Mouse (Mus musculus): ENCODE data around the gene Gpc6. TPM values are rescaled to one million over a fixed set of nuclear protein-coding genes. Genes with fewer than 3 reads are reported as not detected.
A peak's percentile ranks its signal among the peaks of the same experiment; 100 is the strongest.

The Gpc6 gene
- total and polyA plus RNA-seq, 3 experiments, result not detected

- Histone ChIP-seq H3K79me2 (ENCODE audit: control insufficient read depth, insufficient read depth, low read length, poor library complexity) (no peaks in the 10 kb centered on the region), H3K36me3 (ENCODE audit: control insufficient read depth in 1 of 2, insufficient read depth in 2 of 2, low read length in 2 of 2) (no peaks in the 10 kb centered on the region; a peak in 1 of 4 replicates), H3K27ac (ENCODE audit: control insufficient read depth, low read depth, low read length) (peak overlapping the region; percentile 46; the same call in 1 of the 2 replicates), H3K4me3 (ENCODE audit: control insufficient read depth in 1 of 2, insufficient read depth in 1 of 2, low read depth in 2 of 2, low read length in 2 of 2) (peak overlapping the region; percentile 19 to 36; a peak in 3 of 4 replicates), H3K27me3 (ENCODE audit: control insufficient read depth in 1 of 2, insufficient read depth in 2 of 2, low read length in 2 of 2) (no peaks in the 10 kb centered on the region), H3K9ac (ENCODE audit: control insufficient read depth, low read depth, low read length, poor library complexity, severe bottlenecking) (peak overlapping the region; percentile 44; the same call in 1 of the 2 replicates), H3K9me3 (replicated peaks; ENCODE audit: insufficient read depth, low read length) (no peaks in the 10 kb centered on the region), H3K4me1 (ENCODE audit: control insufficient read depth in 1 of 2, insufficient read depth in 2 of 2, low read length in 2 of 2) (no peaks in the 10 kb centered on the region)
- TF ChIP-seq BHLHE40 (IDR thresholded peaks at IDR 0.05; ENCODE audit: borderline replicate concordance, low read depth, low read length) (no peak), ELF1 (IDR thresholded peaks at IDR 0.05; ENCODE audit: low read depth, low read length) (peak; percentile 73), ZKSCAN1 (IDR thresholded peaks at IDR 0.05; ENCODE audit: low read depth, low read length) (no peak), NRF1 (IDR thresholded peaks at IDR 0.05; ENCODE audit: insufficient read depth, low read depth, low read length, poor library complexity, severe bottlenecking) (peak; percentile 58), POLR2AphosphoS5 (IDR thresholded peaks at IDR 0.05; ENCODE audit: borderline replicate concordance, low read depth, low read length) (no peak)
- peak; percentile 59 for DNase-seq (ENCODE audit: low read depth, low spot score)
Measured at GRCm38 (mm10) chr14:117625100-117625710, 700.1 kb downstream of the Gpc6 start.

DNA sequence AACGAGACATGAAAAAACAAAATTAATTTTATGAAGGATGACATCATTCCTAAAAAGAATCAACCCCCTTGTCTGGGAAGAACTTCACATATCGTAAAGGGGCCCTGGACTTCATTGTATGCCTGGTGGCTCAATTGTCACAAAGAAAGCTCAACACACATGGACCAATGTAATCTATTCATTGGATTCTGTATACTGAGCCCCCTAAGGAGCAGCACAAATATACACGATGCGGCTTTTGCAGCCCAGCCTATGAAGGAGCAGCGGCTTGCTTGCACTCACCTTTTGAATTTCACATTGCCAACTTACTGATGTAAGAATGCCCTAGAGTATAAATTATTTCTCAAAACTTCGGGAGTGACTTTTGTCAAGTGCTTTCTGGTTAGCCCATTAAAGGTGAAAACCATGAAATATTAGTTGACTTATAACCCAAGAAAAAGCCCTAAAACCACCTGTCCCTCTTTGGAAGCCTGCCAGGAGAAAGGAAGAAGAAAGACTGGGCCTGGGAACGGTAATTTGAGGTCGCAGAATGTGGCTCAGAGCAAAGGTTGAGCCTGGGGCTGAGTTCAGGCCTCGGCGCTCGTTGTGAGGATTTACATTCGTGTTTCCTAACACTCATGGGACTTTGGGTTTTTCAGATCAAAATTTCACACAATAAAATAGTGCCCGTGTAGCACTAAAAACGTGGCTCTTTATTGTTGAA lies 709.3 kb downstream of the Gpc6 start:
- no peak overlapping the region for H3K9ac ChIP-seq (ENCODE audit: control insufficient read depth, low read depth, low read length, poor library complexity, severe bottlenecking)
- no peak overlapping the region for H3K27ac ChIP-seq (ENCODE audit: control insufficient read depth, low read depth, low read length)
- no peak for DNase-seq (ENCODE audit: low read depth, low spot score)
- no peaks in the 10 kb centered on the region for H3K4me1 ChIP-seq (ENCODE audit: control insufficient read depth in 1 of 2, insufficient read depth in 2 of 2, low read length in 2 of 2)
- H3K36me3 ChIP-seq (ENCODE audit: control insufficient read depth in 1 of 2, insufficient read depth in 2 of 2, low read length in 2 of 2), result no peaks in the 10 kb centered on the region
- no peaks in the 10 kb centered on the region for H3K9me3 ChIP-seq (replicated peaks; ENCODE audit: insufficient read depth, low read length)
- H3K27me3 ChIP-seq (ENCODE audit: control insufficient read depth in 1 of 2, insufficient read depth in 2 of 2, low read length in 2 of 2), result no peaks in the 10 kb centered on the region
- TF ChIP-seq SIN3A (IDR thresholded peaks at IDR 0.05; ENCODE audit: low read length) (no peak), POLR2AphosphoS5 (IDR thresholded peaks at IDR 0.05; ENCODE audit: borderline replicate concordance, low read depth, low read length) (no peak), ZC3H11A (IDR thresholded peaks at IDR 0.05; ENCODE audit: low read depth, low read length) (no peak), BHLHE40 (IDR thresholded peaks at IDR 0.05; ENCODE audit: borderline replicate concordance, low read depth, low read length) (no peak), UBTF (IDR thresholded peaks at IDR 0.05; ENCODE audit: borderline replicate concordance, insufficient read depth, low read depth, low read length) (no peak), ELF1 (IDR thresholded peaks at IDR 0.05; ENCODE audit: low read depth, low read length) (no peak), HCFC1 (IDR thresholded peaks at IDR 0.05; ENCODE audit: low read depth, low read length) (no peak), CHD1 (IDR thresholded peaks at IDR 0.05; ENCODE audit: low read depth, low read length) (no peak), RCOR1 (IDR thresholded peaks at IDR 0.05; ENCODE audit: low read depth, low read length) (no peak), MAFK (IDR thresholded peaks at IDR 0.05; ENCODE audit: borderline replicate concordance, low read depth, low read length) (no peak)
- no peak overlapping the region for H3K4me3 ChIP-seq (ENCODE audit: control insufficient read depth in 1 of 2, insufficient read depth in 1 of 2, low read depth in 2 of 2, low read length in 2 of 2)
- no peaks in the 10 kb centered on the region for H3K79me2 ChIP-seq (ENCODE audit: control insufficient read depth, insufficient read depth, low read length, poor library complexity)
